19 mouse cellular contexts compared by ENCODE assay signal in the genomic region with DNA sequence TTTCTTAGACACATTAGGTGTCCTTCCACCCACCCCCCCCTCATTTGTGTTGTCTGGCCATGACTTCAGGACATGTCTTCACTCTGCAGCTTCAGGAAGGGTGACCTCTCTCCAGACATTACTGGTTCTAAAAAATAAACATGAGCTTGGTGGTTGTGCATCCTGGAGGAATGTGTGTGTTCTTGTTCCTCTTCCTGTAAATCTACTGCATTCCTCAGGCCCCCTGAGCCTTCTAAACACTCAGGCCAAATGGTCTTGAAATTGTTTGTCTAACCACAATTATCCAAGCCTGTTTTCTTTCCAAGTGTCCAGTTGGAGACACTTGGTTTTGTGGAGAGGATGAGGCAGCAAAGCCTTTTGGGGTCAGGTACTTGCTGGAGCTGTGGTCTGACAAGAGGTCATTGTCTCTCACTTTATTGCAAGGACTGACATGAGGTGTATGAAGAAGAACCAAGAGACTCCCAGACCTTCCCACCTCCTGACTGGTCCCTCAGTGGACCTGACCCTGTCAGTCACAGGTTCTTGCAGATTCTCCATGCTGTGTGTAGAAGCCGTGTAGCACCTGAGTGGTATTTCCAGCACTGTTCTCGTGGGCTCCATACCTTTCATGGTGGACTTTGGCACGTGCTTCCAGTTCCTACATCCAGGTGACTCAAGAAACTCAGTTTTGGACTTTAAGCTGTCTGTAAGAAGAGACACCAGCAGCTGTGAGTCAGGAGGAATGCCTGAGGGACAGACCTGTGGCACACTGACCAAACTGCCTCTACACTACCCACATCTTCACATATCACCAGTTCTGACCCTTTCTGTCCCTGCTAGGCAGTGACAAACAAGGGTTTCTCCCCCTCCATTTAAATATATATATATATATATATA. TPM values are rescaled to one million over a fixed set of nuclear protein-coding genes. Genes with fewer than 3 reads are reported as not detected.
A peak's percentile ranks its signal among the peaks of the same experiment; 100 is the strongest.
DNase-seq lines count a peak whose midpoint lies in the region; ATAC-seq and TF ChIP-seq lines count a peak whose summit lies in the region.
"Had no signal": no experiment of that assay in that cellular context is flagged by ENCODE, and none has a peak within 500 bp of the region (broad histone marks: within the 10 kb centered on the region; RNA-seq: fewer than 3 reads in every experiment).

No protein-coding gene starts in this region.

- H3K36me3 ChIP-seq in kidney, embryonic 15.5 days, result no peaks in the 10 kb centered on the region
- no peaks in the 10 kb centered on the region for H3K36me3 ChIP-seq in kidney, embryonic 14.5 days (ENCODE audit: control insufficient read depth, insufficient read depth, low read length)
- H3K36me3 ChIP-seq in myocyte (ENCODE audit: control insufficient read depth, insufficient read depth), result no peaks in the 10 kb centered on the region
- no peaks in the 10 kb centered on the region for H3K36me3 ChIP-seq in midbrain, embryonic 16.5 days (ENCODE audit: control insufficient read depth, insufficient read depth, low read length)
- H3K36me3 ChIP-seq: embryonic facial prominence, embryonic 10.5 days; liver, embryonic 12.5 days; lung, embryonic 15.5 days; midbrain, embryonic 13.5 days had no signal

- H3K9ac ChIP-seq in kidney, embryonic 15.5 days, result no peak overlapping the region
- H3K9ac ChIP-seq in kidney, embryonic 14.5 days (ENCODE audit: low read depth, low read length), result no peak overlapping the region
- H3K9ac ChIP-seq in midbrain, embryonic 16.5 days (ENCODE audit: low read depth, low read length), result no peak overlapping the region
- H3K9ac ChIP-seq: forebrain, postnatal 0 days; liver, embryonic 12.5 days; lung, embryonic 15.5 days; midbrain, embryonic 13.5 days had no signal

- no peaks in the 10 kb centered on the region for H3K79me2 ChIP-seq in myocyte (ENCODE audit: control insufficient read depth, insufficient read depth)

- H3K9me3 ChIP-seq in kidney, embryonic 15.5 days (replicated peaks), result no peaks in the 10 kb centered on the region
- no peaks in the 10 kb centered on the region for H3K9me3 ChIP-seq in kidney, embryonic 14.5 days (ENCODE audit: control insufficient read depth, low read length)
- no peaks in the 10 kb centered on the region for H3K9me3 ChIP-seq in midbrain, embryonic 16.5 days (replicated peaks; ENCODE audit: control insufficient read depth, low read length, poor library complexity, severe bottlenecking)
- H3K9me3 ChIP-seq: embryonic facial prominence, embryonic 10.5 days; liver, embryonic 12.5 days; lung, embryonic 15.5 days; midbrain, embryonic 13.5 days had no signal

- peak; percentile 67 for DNase-seq in NIH3T3 (ENCODE audit: low read depth)
- no peak for DNase-seq in ovary, postnatal 10 days (ENCODE audit: low spot score)
- DNase-seq: adrenal gland, postnatal 10 days; cerebellum, adult 18-20 months; forebrain, postnatal 0 days; thymus, postnatal 14 days had no signal

- ATAC-seq in kidney, embryonic 15.5 days (replicated peaks; ENCODE audit: low FRiP score), result no peak
- no peak for ATAC-seq in kidney, embryonic 14.5 days (ENCODE audit: low FRiP score, low TSS enrichment)
- ATAC-seq in midbrain, embryonic 16.5 days, result no peak
- ATAC-seq: forebrain, postnatal 0 days; hindbrain, embryonic 16.5 days; liver, embryonic 12.5 days; midbrain, embryonic 13.5 days had no signal

- 0 out of 2 replicates have a peak, but pooled peaks cover 5% of the 10 kb centered on the region for H3K4me1 ChIP-seq in kidney, embryonic 15.5 days
- H3K4me1 ChIP-seq in kidney, embryonic 14.5 days (ENCODE audit: control insufficient read depth, insufficient read depth, low read length), result peaks cover 6% of the 10 kb centered on the region
- peaks cover 15% of the 10 kb centered on the region for H3K4me1 ChIP-seq in embryonic fibroblast, embryonic 13.5 days (ENCODE audit: control insufficient read depth, insufficient read depth, low read length)
- H3K4me1 ChIP-seq in midbrain, embryonic 16.5 days (ENCODE audit: control insufficient read depth, insufficient read depth, low read length), result no peaks in the 10 kb centered on the region
- H3K4me1 ChIP-seq: liver, embryonic 12.5 days; lung, embryonic 15.5 days; midbrain, embryonic 13.5 days had no signal

- no peak for TF ChIP-seq POLR2A in embryonic fibroblast, embryonic 13.5 days (IDR thresholded peaks at IDR 0.05; ENCODE audit: low read depth, low read length)
- TF ChIP-seq POLR2A in myocyte (IDR thresholded peaks at IDR 0.05; ENCODE audit: insufficient read length, low read depth), result no peak

- no peaks in the 10 kb centered on the region for H3K27me3 ChIP-seq in kidney, embryonic 15.5 days
- no peaks in the 10 kb centered on the region for H3K27me3 ChIP-seq in kidney, embryonic 14.5 days (ENCODE audit: control insufficient read depth, insufficient read depth, low read length)
- H3K27me3 ChIP-seq in myocyte (ENCODE audit: control insufficient read depth, insufficient read depth, insufficient read length), result no peaks in the 10 kb centered on the region
- H3K27me3 ChIP-seq in midbrain, embryonic 16.5 days (ENCODE audit: control insufficient read depth, insufficient read depth, low read depth, low read length), result no peaks in the 10 kb centered on the region
- H3K27me3 ChIP-seq: liver, embryonic 12.5 days; lung, embryonic 15.5 days; midbrain, embryonic 13.5 days had no signal

- no peak overlapping the region for H3ac ChIP-seq in myocyte (ENCODE audit: control insufficient read depth, insufficient read length)

- H3K4me3 ChIP-seq in kidney, embryonic 15.5 days (replicated peaks), result no peak overlapping the region
- H3K4me3 ChIP-seq in kidney, embryonic 14.5 days (ENCODE audit: low read length), result no peak overlapping the region
- no peak overlapping the region for H3K4me3 ChIP-seq in embryonic fibroblast, embryonic 13.5 days (ENCODE audit: insufficient read depth, low read length)
- H3K4me3 ChIP-seq in myocyte, result no peak overlapping the region
- H3K4me3 ChIP-seq in midbrain, embryonic 16.5 days (ENCODE audit: low read depth, low read length), result no peak overlapping the region
- H3K4me3 ChIP-seq: embryonic facial prominence, embryonic 10.5 days; erythroblast, embryonic 14.5 days; layer of hippocampus, adult 2 months; left cerebral cortex, adult 2 months; liver, embryonic 12.5 days; lung, embryonic 15.5 days; midbrain, embryonic 13.5 days had no signal

- no peak overlapping the region for H3K4me2 ChIP-seq in kidney, embryonic 15.5 days
- H3K4me2 ChIP-seq in kidney, embryonic 14.5 days (replicated peaks; ENCODE audit: low read depth, low read length), result no peak overlapping the region
- peak overlapping the region; percentile 57 for H3K4me2 ChIP-seq in myocyte (ENCODE audit: low read depth)
- no peak overlapping the region for H3K4me2 ChIP-seq in midbrain, embryonic 16.5 days (ENCODE audit: low read length)
- H3K4me2 ChIP-seq: liver, embryonic 12.5 days; lung, embryonic 15.5 days; midbrain, embryonic 13.5 days had no signal

- peak overlapping the region; percentile 34; the same call in 1 of the 2 replicates for H3K27ac ChIP-seq in kidney, embryonic 15.5 days
- H3K27ac ChIP-seq in kidney, embryonic 14.5 days (ENCODE audit: low read depth, low read length), result no peak overlapping the region
- peak overlapping the region; percentile 31 for H3K27ac ChIP-seq in embryonic fibroblast, embryonic 13.5 days (ENCODE audit: insufficient read depth, low read length)
- H3K27ac ChIP-seq in midbrain, embryonic 16.5 days (ENCODE audit: low read length), result no peak overlapping the region
- H3K27ac ChIP-seq: embryonic facial prominence, embryonic 10.5 days; layer of hippocampus, adult 2 months; left cerebral cortex, adult 2 months; liver, embryonic 12.5 days; lung, embryonic 15.5 days; midbrain, embryonic 13.5 days had no signal

- 83% methylated on average over 3 of the region's 3 CpGs for WGBS in kidney, embryonic 15.5 days
- 84% methylated on average over 3 of the region's 3 CpGs for WGBS in kidney, embryonic 14.5 days
- 93% methylated on average over 3 of the region's 3 CpGs for WGBS in midbrain, embryonic 16.5 days

- no peak for TF ChIP-seq CTCF in embryonic fibroblast, embryonic 13.5 days (IDR thresholded peaks at IDR 0.05; ENCODE audit: borderline replicate concordance, insufficient read depth, low read length)

TF ChIP-seq in myocyte, 11 proteins besides CTCF, POLR2A, EP300 and RAD21:
- no peak for TF ChIP-seq TCF12 (IDR thresholded peaks at IDR 0.05; ENCODE audit: insufficient read depth, poor library complexity, severe bottlenecking)
- no peak for TF ChIP-seq CEBPB (IDR thresholded peaks at IDR 0.05; ENCODE audit: insufficient read depth, poor library complexity, severe bottlenecking)
- no peak for TF ChIP-seq USF1 (IDR thresholded peaks at IDR 0.05; ENCODE audit: low read depth)
- TF ChIP-seq MYOD1 (IDR thresholded peaks at IDR 0.05; ENCODE audit: control insufficient read depth in 1 of 3, insufficient read length in 2 of 3, low read depth in 2 of 3), result peak in 2 of 3 experiments; percentile 38 to 39
- no peak for TF ChIP-seq POLR2AphosphoS2 (IDR thresholded peaks at IDR 0.05; ENCODE audit: insufficient read length, low read depth)
- TF ChIP-seq MAX (IDR thresholded peaks at IDR 0.05; ENCODE audit: low read depth), result no peak
- no peak for TF ChIP-seq REST (IDR thresholded peaks at IDR 0.05; ENCODE audit: insufficient read depth, insufficient read length)
- no peak for TF ChIP-seq TCF3 (IDR thresholded peaks at IDR 0.05; ENCODE audit: insufficient read length, low read depth)
- TF ChIP-seq E2F4 (IDR thresholded peaks at IDR 0.05; ENCODE audit: insufficient read depth), result no peak
- TF ChIP-seq MYOG (IDR thresholded peaks at IDR 0.05; ENCODE audit: control insufficient read depth in 1 of 3, insufficient read depth in 1 of 3, insufficient read length in 2 of 3, low read depth in 2 of 3), result peak in 1 of 3 experiments; percentile 39
- no peak for TF ChIP-seq SRF (IDR thresholded peaks at IDR 0.05; ENCODE audit: control insufficient read depth, insufficient read length, low read depth)

RNA-seq across cellular contexts. Expression of a gene that starts 40.8 kb away (rescaled TPM):
- 90.7 and 92.4 TPM in 2 replicates for polyA plus RNA-seq in kidney, embryonic 15.5 days (2015; fragmentation: Nextera tagmentation; extraction: Ambion mirVana)
- polyA plus RNA-seq in kidney, embryonic 14.5 days (2014; fragmentation: Nextera tagmentation; extraction: Ambion mirVana), result 74.1 and 87.6 TPM in 2 replicates
- 92.1 and 137 TPM in 2 replicates for polyA plus RNA-seq in embryonic fibroblast, embryonic 13.5 days (2011; ENCODE audit: insufficient read length, low read depth, missing spikeins)
- 58.2 TPM for polyA plus RNA-seq in myocyte (2012; fragmentation: generic; extraction: Trizol)
- 22.3 and 26.2 TPM in 2 replicates for polyA plus RNA-seq in midbrain, embryonic 16.5 days (2015; fragmentation: Nextera tagmentation; extraction: Ambion mirVana)
- polyA plus RNA-seq: erythroblast, embryonic 14.5 days had no signal

Comparison
In these comparisons a context has a peak if more than half of its experiments do, and no peak if none do; other contexts are left out.
1. H3K27ac ChIP-seq: peak in kidney, embryonic 15.5 days (single experiment) and embryonic fibroblast, embryonic 13.5 days (single experiment); none in kidney, embryonic 14.5 days (single experiment) and midbrain, embryonic 16.5 days (single experiment).